ENCODE assay signal across 20 mouse cellular contexts in genomic region chr12:48099727-48100126, GRCm38 (mm10).
A peak's percentile ranks its signal among the peaks of the same experiment; 100 is the strongest.
DNase-seq lines count a peak whose midpoint lies in the region; ATAC-seq and TF ChIP-seq lines count a peak whose summit lies in the region.
"Had no signal": no experiment of that assay in that cellular context is flagged by ENCODE, and none has a peak within 500 bp of the region (broad histone marks: within the 10 kb centered on the region; RNA-seq: fewer than 3 reads in every experiment).

No protein-coding gene starts in this region.

- 74% methylated on average over 3 of the region's 3 CpGs for WGBS in midbrain, embryonic 11.5 days
- 85% methylated on average over 3 of the region's 3 CpGs for WGBS in midbrain, embryonic 10.5 days
- 46% methylated on average over 3 of the region's 3 CpGs for WGBS in hindbrain, embryonic 13.5 days
- WGBS in midbrain, embryonic 15.5 days = 38% methylated on average over 3 of the region's 3 CpGs
- WGBS in lung, adult 2 months = 71% methylated on average over 3 of the region's 3 CpGs

- TF ChIP-seq CTCF in lung, adult 2 months (IDR thresholded peaks at IDR 0.05; ENCODE audit: insufficient read depth, low read length) = no peak

- no peaks in the 10 kb centered on the region for H3K27me3 ChIP-seq in midbrain, embryonic 11.5 days (ENCODE audit: control insufficient read depth, insufficient read depth, low read length)
- no peaks in the 10 kb centered on the region for H3K27me3 ChIP-seq in midbrain, embryonic 10.5 days (ENCODE audit: low read depth, poor library complexity, severe bottlenecking)
- no peaks in the 10 kb centered on the region for H3K27me3 ChIP-seq in hindbrain, embryonic 13.5 days
- no peaks in the 10 kb centered on the region for H3K27me3 ChIP-seq in midbrain, embryonic 15.5 days (replicated peaks)
- H3K27me3 ChIP-seq: embryonic facial prominence, embryonic 13.5 days; hindbrain, embryonic 15.5 days; kidney, embryonic 15.5 days; limb, embryonic 13.5 days; liver, embryonic 13.5 days; lung, embryonic 15.5 days had no signal

- DNase-seq in midbrain, embryonic 11.5 days (ENCODE audit: low spot score, missing footprints) = no peak
- DNase-seq in midbrain, embryonic 10.5 days (ENCODE audit: low spot score) = no peak
- peak; percentile 80 for DNase-seq in retina, postnatal 1 day
- no peak for DNase-seq in urinary bladder, postnatal 36 days (ENCODE audit: low spot score in 2 of 2)
- no peak for DNase-seq in lung, adult 2 months
- DNase-seq: adrenal gland, adult 8-10 months; cerebellum, adult 11 months; cerebellum, postnatal 14 days; liver, embryonic 13.5 days; thymus, postnatal 14 days had no signal

- peak; percentile 58 for ATAC-seq in midbrain, embryonic 11.5 days (ENCODE audit: low FRiP score)
- peak; percentile 63 for ATAC-seq in hindbrain, embryonic 13.5 days (ENCODE audit: low FRiP score)
- ATAC-seq in midbrain, embryonic 15.5 days (replicated peaks) = peak; percentile 85; the same call in 1 of the 2 replicates
- ATAC-seq: intestine, postnatal 0 days had no signal

- TF ChIP-seq POLR2A in lung, adult 2 months (IDR thresholded peaks at IDR 0.05; ENCODE audit: borderline replicate concordance, extremely low read depth, low read depth, low read length) = no peak

- no peaks in the 10 kb centered on the region for H3K36me3 ChIP-seq in midbrain, embryonic 11.5 days (ENCODE audit: control insufficient read depth, insufficient read depth, low read length)
- no peaks in the 10 kb centered on the region for H3K36me3 ChIP-seq in midbrain, embryonic 10.5 days
- H3K36me3 ChIP-seq in hindbrain, embryonic 13.5 days = no peaks in the 10 kb centered on the region
- no peaks in the 10 kb centered on the region for H3K36me3 ChIP-seq in midbrain, embryonic 15.5 days (replicated peaks)
- H3K36me3 ChIP-seq: embryonic facial prominence, embryonic 13.5 days; hindbrain, embryonic 15.5 days; kidney, embryonic 15.5 days; limb, embryonic 13.5 days; liver, embryonic 13.5 days; lung, embryonic 15.5 days had no signal

- H3K9ac ChIP-seq in midbrain, embryonic 11.5 days (ENCODE audit: low read length) = no peak overlapping the region
- no peak overlapping the region for H3K9ac ChIP-seq in hindbrain, embryonic 13.5 days
- no peak overlapping the region for H3K9ac ChIP-seq in midbrain, embryonic 15.5 days
- H3K9ac ChIP-seq: embryonic facial prominence, embryonic 13.5 days; hindbrain, embryonic 15.5 days; kidney, embryonic 15.5 days; limb, embryonic 13.5 days; liver, embryonic 13.5 days; lung, embryonic 15.5 days had no signal

- peaks cover 4% of the 10 kb centered on the region; the same call in 1 of the 2 replicates for H3K9me3 ChIP-seq in midbrain, embryonic 11.5 days (ENCODE audit: control insufficient read depth, low read length)
- peaks cover 7% of the 10 kb centered on the region; the same call in 1 of the 2 replicates for H3K9me3 ChIP-seq in midbrain, embryonic 10.5 days (replicated peaks)
- H3K9me3 ChIP-seq in hindbrain, embryonic 13.5 days = peaks cover 10% of the 10 kb centered on the region
- peaks cover 6% of the 10 kb centered on the region; the same call in 1 of the 2 replicates for H3K9me3 ChIP-seq in midbrain, embryonic 15.5 days
- H3K9me3 ChIP-seq: embryonic facial prominence, embryonic 13.5 days; liver, embryonic 13.5 days; lung, embryonic 15.5 days had no signal

- no peak overlapping the region for H3K4me3 ChIP-seq in midbrain, embryonic 11.5 days (ENCODE audit: low read depth, low read length)
- H3K4me3 ChIP-seq in midbrain, embryonic 10.5 days = no peak overlapping the region
- no peak overlapping the region for H3K4me3 ChIP-seq in hindbrain, embryonic 13.5 days
- H3K4me3 ChIP-seq in midbrain, embryonic 15.5 days = no peak overlapping the region
- no peak overlapping the region for H3K4me3 ChIP-seq in lung, adult 2 months (replicated peaks; ENCODE audit: extremely low read depth, low read depth, low read length)
- H3K4me3 ChIP-seq: embryonic facial prominence, embryonic 13.5 days; hindbrain, embryonic 15.5 days; kidney, embryonic 15.5 days; limb, embryonic 13.5 days; liver, embryonic 13.5 days; lung, embryonic 15.5 days had no signal

- H3K4me2 ChIP-seq in midbrain, embryonic 11.5 days = no peak overlapping the region
- H3K4me2 ChIP-seq in hindbrain, embryonic 13.5 days = no peak overlapping the region
- no peak overlapping the region for H3K4me2 ChIP-seq in midbrain, embryonic 15.5 days
- H3K4me2 ChIP-seq: embryonic facial prominence, embryonic 13.5 days; hindbrain, embryonic 15.5 days; kidney, embryonic 15.5 days; limb, embryonic 13.5 days; liver, embryonic 13.5 days; lung, embryonic 15.5 days had no signal

- no peaks in the 10 kb centered on the region for H3K4me1 ChIP-seq in midbrain, embryonic 11.5 days (ENCODE audit: control insufficient read depth, insufficient read depth, low read length)
- H3K4me1 ChIP-seq in midbrain, embryonic 10.5 days = no peaks in the 10 kb centered on the region
- H3K4me1 ChIP-seq in hindbrain, embryonic 13.5 days (replicated peaks) = no peaks in the 10 kb centered on the region
- no peaks in the 10 kb centered on the region for H3K4me1 ChIP-seq in midbrain, embryonic 15.5 days
- H3K4me1 ChIP-seq in lung, adult 2 months (ENCODE audit: control insufficient read depth, insufficient read depth, low read length) = no peaks in the 10 kb centered on the region
- H3K4me1 ChIP-seq: embryonic facial prominence, embryonic 13.5 days; hindbrain, embryonic 15.5 days; kidney, embryonic 15.5 days; limb, embryonic 13.5 days; liver, embryonic 13.5 days; lung, embryonic 15.5 days had no signal

- H3K27ac ChIP-seq in midbrain, embryonic 11.5 days (ENCODE audit: low read depth, low read length) = no peak overlapping the region
- H3K27ac ChIP-seq in midbrain, embryonic 10.5 days (replicated peaks) = no peak overlapping the region
- H3K27ac ChIP-seq in hindbrain, embryonic 13.5 days = peak overlapping the region; percentile 44; the same call in 1 of the 2 replicates
- H3K27ac ChIP-seq in midbrain, embryonic 15.5 days = no peak overlapping the region
- H3K27ac ChIP-seq: embryonic facial prominence, embryonic 13.5 days; hindbrain, embryonic 15.5 days; kidney, embryonic 15.5 days; limb, embryonic 13.5 days; liver, embryonic 13.5 days; lung, embryonic 15.5 days; macrophage; stomach, postnatal 0 days had no signal
